Mouse (Mus musculus) testis, adult 2 months (tissue): Measurements from ENCODE around the gene Rac2.

Source experiments
- CTCF ChIP-seq: fragments of 200-500 bp; IDR thresholded peaks from 2 replicates; pipeline ENCODE4 v1.5.1; 2012; ENCODE audit warnings: low read depth, mild to moderate bottlenecking, inconsistent platforms, low read length, moderate library complexity; ENCODE audit not compliant: control insufficient read depth, insufficient read depth, insufficient replicate concordance
- POLR2A ChIP-seq: fragments of 200-500 bp; IDR thresholded peaks from 2 replicates; pipeline ENCODE4 v1.6.1; 2012; ENCODE audit warnings: low read depth, mild to moderate bottlenecking, inconsistent platforms, low read length, moderate library complexity; ENCODE audit not compliant: control insufficient read depth

GRCm38 (mm10) chr15:78564764-78565435 is 7.7 kb downstream of the Rac2 start:
- TF ChIP-seq CTCF: no peak
- TF ChIP-seq POLR2A: no peak
